Mouse (Mus musculus): Measurements from ENCODE around the gene Tcp10b.
"Not testable (repeated sequence)": the region's sequence is repeated elsewhere in the genome, so short reads cannot be mapped to it uniquely, and the experiment has no call there.

Gene Tcp10b

GRCm38 (mm10) chr17:13060804-13061203 lies at the start of gene Tcp10b:
TSS of gene Tcp10b (plus strand) at chr17:13061104.
- DNase-seq: not testable (repeated sequence)

- DNase-seq: peak; percentile 79
These were observed 47.6 kb upstream of the Tcp10b start for GRCm38 (mm10) chr17:13013316-13013715.

- not testable (repeated sequence) for DNase-seq
These were observed 24.2 kb upstream of the Tcp10b start for GRCm38 (mm10) chr17:13036627-13037192.

GRCm38 (mm10) chr17:13043846-13044673 lies 16.8 kb upstream of the Tcp10b start:
- peak; percentile 39 for DNase-seq

- not testable (repeated sequence) for DNase-seq
These were observed 8.6 kb upstream of the Tcp10b start, which contains the start of gene Gpr31b for GRCm38 (mm10) chr17:13052124-13052813. TSS of gene Gpr31b (minus strand) at chr17:13052296.

- DNase-seq: not testable (repeated sequence)
These were observed 2.0 kb downstream of the Tcp10b start for GRCm38 (mm10) chr17:13062882-13063281.

- not testable (repeated sequence) for DNase-seq
These were observed 7.0 kb downstream of the Tcp10b start for GRCm38 (mm10) chr17:13067864-13068385.

GRCm38 (mm10) chr17:13069227-13069626 lies 8.3 kb downstream of the Tcp10b start:
- not testable (repeated sequence) for DNase-seq

- not testable (repeated sequence) for DNase-seq
These were observed 30.6 kb downstream of the Tcp10b start for GRCm38 (mm10) chr17:13091510-13091909.

- not testable (repeated sequence) for DNase-seq
These were observed 31.3 kb downstream of the Tcp10b start for GRCm38 (mm10) chr17:13092100-13092764.

GRCm38 (mm10) chr17:13092960-13093359 lies 32.1 kb downstream of the Tcp10b start:
- not testable (repeated sequence) for DNase-seq

- DNase-seq: not testable (repeated sequence)
These were observed 45.7 kb downstream of the Tcp10b start for GRCm38 (mm10) chr17:13106563-13106962.

- DNase-seq: not testable (repeated sequence)
These were observed 51.8 kb downstream of the Tcp10b start for GRCm38 (mm10) chr17:13112504-13113291.

GRCm38 (mm10) chr17:13123308-13124038 lies 62.6 kb downstream of the Tcp10b start:
- not testable (repeated sequence) for DNase-seq

- DNase-seq: not testable (repeated sequence)
These were observed 63.3 kb downstream of the Tcp10b start for GRCm38 (mm10) chr17:13124241-13124640.

- DNase-seq: not testable (repeated sequence)
These were observed 68.4 kb downstream of the Tcp10b start for GRCm38 (mm10) chr17:13129324-13129723.

- not testable (repeated sequence) for DNase-seq
These were observed 69.0 kb downstream of the Tcp10b start for GRCm38 (mm10) chr17:13129737-13130465.

GRCm38 (mm10) chr17:13131710-13132109 lies 70.8 kb downstream of the Tcp10b start, which contains the start of gene Unc93a:
TSS of gene Unc93a (minus strand) at chr17:13131810.
- not testable (repeated sequence) for DNase-seq

Measured in kidney, adult 11 months (tissue).